Mouse (Mus musculus) stomach, postnatal 0 days (tissue): ENCODE measurements at regions not wholly inside any gene's neighbourhood (a gene's known extent, or its start where the extent isn't known, plus 50 kb on each side); places are given as distances from the start of the nearest gene placed in this dataset.

Experiments used
- CTCF ChIP-seq: IDR thresholded peaks from 2 replicates; pipeline ENCODE4 v1.5.1; 2016; ENCODE audit warnings: antibody characterized with exemption, low read depth, mild to moderate bottlenecking, moderate library complexity
- EP300 ChIP-seq: optimal IDR thresholded peaks from 2 replicates; pipeline ENCODE3; 2016; ENCODE audit warnings: antibody characterized with exemption

DNA sequence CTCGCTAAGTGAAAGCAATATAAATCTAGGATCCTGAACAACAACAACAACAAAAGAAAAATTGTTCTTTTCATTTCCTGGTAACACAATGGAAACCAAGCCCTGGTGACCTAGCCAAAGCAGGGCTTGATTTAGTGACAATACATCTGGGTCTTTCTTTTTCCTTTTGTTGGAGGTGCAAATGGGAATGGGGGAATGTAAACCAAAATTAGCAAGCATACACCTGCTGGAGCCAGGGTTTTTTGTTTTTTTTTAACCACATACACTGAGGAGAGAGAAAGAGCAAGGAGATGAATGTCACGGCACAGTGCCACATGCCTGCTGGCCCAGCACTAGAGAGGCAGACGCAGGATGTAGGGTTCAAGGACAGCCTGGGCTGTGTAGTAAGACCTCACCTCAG, 275.6 kb upstream of the Castor2 start:
- TF ChIP-seq CTCF (no peak), EP300 (no peak)
